Mouse (Mus musculus) E14TG2a.4 (cell line): ENCODE results near the gene Slco1a1.

ENCODE experiments used
- CTCF ChIP-seq: conservative IDR thresholded peaks from 2 replicates; pipeline ENCODE4 v1.5.1; 2014; ENCODE audit warnings: low read length
- POU5F1 ChIP-seq: IDR thresholded peaks from 2 replicates; pipeline ENCODE4 v1.6.1; 2014; ENCODE audit warnings: low read length, borderline replicate concordance

GRCm38 (mm10) chr6:141962420-141962819, 15.7 kb upstream of the Slco1a1 start:
- TF ChIP-seq CTCF, result no peak
- no peak for TF ChIP-seq POU5F1
